Mouse (Mus musculus): Measurements from ENCODE around the gene B4galt4.
A peak's percentile ranks its signal among the peaks of the same experiment; 100 is the strongest.
"Not testable (repeated sequence)": the region's sequence is repeated elsewhere in the genome, so short reads cannot be mapped to it uniquely, and the experiment has no call there.

Gene B4galt4

GRCm38 (mm10) chr16:38742113-38742658 is at the start of gene B4galt4:
TSS of gene B4galt4 (plus strand) at chr16:38742264.
- ATAC-seq (ENCODE audit: insufficient number of reproducible peaks, low FRiP score, low TSS enrichment), result peak; percentile 88

DNA sequence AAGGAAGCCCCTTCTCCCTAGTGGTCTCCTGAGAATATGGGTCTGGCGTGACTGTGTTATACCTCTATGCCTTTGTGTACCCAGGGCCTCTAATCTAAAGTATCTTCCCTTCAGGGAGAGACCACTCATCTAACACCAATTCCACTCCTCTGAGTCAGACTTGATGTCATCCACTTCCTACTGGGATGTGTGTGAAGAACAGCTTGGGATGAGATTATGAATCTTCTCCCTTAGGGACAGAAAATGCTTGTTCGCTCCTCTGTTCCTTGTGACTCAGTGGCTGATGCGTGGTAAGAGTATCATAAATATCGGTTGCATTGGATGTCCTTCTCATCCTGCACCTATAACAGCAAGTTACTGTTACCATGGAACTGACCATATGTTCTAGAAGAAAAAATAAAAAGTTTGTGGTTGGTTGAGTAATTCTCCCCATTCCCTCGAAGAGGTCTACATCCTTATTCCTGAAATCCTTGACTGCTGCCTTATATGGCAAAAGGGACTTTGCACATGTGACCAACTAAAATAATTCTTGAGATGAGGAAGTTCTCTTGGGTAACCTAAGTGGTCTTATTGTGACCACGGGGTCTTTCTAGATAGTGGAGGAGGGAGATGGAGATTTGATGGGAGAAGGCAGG is 47.0 kb upstream of the B4galt4 start:
- no peak for ATAC-seq (ENCODE audit: insufficient number of reproducible peaks, low FRiP score, low TSS enrichment)

DNA sequence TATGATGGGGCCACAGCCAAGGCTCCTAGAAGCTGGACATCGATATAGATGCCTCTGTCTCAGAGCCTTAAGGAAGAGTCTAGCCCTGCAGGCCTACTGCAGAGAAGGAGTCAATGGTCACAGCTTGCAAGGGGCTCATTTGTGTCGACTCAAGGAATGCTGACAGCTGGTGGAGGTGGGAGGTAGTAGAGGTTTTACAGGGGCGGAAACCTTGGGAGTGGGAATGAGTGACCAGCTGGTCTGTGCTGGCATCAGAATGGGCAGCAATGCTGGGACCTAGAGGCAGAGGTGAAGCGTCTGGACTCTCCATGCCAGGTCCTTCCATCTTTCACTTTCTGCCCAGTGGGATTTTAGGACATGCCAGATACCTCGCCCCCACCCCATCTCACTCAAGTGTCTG is 46.5 kb upstream of the B4galt4 start:
- no peak for ATAC-seq (ENCODE audit: insufficient number of reproducible peaks, low FRiP score, low TSS enrichment)

- no peak for ATAC-seq (ENCODE audit: insufficient number of reproducible peaks, low FRiP score, low TSS enrichment)
Measured at GRCm38 (mm10) chr16:38697611-38698010, 44.5 kb upstream of the B4galt4 start.

DNA sequence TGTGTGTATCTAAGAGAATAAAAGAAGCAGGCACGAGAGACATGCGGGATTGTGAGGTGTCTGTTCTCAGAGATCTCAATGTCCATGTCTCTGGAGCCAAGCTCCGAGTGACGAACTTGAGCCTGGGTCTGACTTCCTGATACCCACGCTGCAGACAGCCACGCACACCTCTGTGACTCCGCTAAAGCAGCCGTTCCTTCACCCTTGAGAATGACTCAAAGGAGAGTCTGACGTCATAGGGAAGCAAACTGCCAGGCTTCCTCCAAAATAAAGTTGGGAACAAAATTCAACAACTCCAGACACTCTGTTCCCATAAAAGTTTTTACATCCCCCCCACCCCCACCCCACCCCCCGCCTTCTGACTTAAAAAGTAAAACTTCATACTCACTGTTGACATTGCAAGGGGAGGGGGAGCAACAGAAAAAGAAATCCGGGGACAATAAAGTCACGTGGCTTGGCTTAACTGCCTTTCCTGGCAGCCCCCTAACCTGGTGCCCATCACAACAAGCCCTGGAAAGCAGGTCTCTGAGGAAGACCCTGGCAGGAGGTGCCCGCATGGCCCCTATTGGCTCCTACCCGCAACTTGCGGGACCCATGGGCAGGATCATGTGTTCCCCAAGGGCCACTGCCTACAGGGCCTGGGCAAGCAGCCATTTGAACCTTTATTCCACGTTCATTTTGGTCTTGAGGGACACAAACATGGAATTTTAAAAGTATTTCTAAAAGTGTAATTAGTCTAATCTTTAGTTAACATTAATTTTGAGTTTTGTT is 41.5 kb upstream of the B4galt4 start:
- ATAC-seq (ENCODE audit: insufficient number of reproducible peaks, low FRiP score, low TSS enrichment), result no peak

DNA sequence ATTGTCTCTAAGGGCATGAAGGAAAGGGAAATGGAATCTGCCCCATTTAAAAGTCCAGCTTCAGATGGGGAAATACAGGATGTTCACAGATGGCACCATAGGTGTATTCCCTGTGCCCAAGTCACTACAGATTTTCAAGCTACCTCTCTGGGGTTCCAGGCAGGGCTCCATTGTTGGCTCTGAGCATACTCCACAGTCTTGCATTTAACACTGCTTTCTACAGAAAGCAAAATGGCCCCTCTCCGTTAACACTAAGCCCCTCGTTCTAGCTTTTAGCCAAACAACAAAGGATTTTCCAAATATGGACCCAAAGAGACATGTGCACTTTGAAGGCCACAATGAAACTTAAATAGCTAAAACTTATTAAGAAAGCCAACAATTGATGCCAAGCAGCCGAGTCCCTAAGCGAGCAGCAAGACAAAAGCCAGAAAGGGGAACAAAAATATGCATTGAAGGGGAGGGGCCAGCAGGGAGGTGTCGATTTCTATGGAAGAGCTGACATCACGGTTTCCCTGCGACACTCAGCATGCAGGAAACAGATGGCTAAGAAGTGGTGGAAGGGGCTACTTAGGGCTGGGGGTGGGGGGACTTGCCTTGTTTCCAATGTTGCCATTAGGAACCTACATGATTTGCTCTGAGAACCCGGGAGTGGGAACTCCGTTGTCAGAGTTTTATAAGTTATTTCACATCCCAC is 40.4 kb upstream of the B4galt4 start:
- ATAC-seq (ENCODE audit: insufficient number of reproducible peaks, low FRiP score, low TSS enrichment), result no peak

DNA sequence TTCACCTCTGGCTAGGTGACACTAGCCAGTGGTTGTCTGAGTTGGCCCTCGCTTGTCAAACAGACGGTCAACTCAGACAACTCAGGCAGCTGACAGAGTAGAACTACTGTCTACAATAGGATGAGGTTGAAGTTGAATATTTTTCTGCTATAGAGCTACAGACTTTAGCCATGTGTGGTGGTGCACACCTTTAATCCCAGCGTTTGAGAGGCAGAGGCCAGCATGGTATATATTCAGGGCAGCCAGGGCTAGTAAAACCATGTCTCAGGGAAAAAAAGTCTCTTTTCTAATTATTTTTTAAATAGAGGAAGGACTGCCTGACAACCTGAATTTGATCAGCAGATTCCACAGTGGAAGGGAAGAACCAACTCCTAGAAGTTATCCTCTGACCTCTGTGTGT is 39.7 kb upstream of the B4galt4 start:
- no peak for ATAC-seq (ENCODE audit: insufficient number of reproducible peaks, low FRiP score, low TSS enrichment)

GRCm38 (mm10) chr16:38703501-38703900 is 38.6 kb upstream of the B4galt4 start:
- no peak for ATAC-seq (ENCODE audit: insufficient number of reproducible peaks, low FRiP score, low TSS enrichment)

- no peak for ATAC-seq (ENCODE audit: insufficient number of reproducible peaks, low FRiP score, low TSS enrichment)
Measured at GRCm38 (mm10) chr16:38705531-38706281, 36.4 kb upstream of the B4galt4 start.

- ATAC-seq (ENCODE audit: insufficient number of reproducible peaks, low FRiP score, low TSS enrichment), result no peak
Measured at GRCm38 (mm10) chr16:38706782-38707181, 35.3 kb upstream of the B4galt4 start.

DNA sequence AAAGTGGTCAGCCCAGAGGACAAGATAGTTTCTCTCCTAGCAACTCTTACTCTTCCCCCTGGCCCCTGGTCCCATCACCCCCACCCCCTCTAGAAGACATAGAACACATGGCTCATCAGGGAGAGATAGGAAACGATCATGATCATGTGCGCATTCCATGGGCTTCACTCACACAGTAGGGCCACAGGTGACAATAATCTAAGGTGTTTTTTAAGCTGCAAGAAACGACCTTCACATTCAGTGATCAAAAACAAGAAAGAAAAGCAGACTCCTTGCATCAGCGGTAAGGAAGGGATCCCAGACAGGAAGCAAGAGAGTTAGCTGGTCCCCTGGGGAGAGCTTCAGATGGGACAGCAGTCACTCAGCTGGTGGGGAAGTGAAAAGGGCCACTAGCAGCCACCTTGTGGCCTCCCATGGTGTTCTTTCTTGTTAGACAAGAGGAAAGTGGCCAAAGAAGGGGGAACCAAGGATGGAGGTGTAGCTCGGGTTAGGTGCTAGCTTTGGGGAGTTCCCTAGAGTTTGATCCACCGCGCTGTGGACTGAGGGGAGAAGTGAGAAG is 33.0 kb upstream of the B4galt4 start:
- no peak for ATAC-seq (ENCODE audit: insufficient number of reproducible peaks, low FRiP score, low TSS enrichment)

- no peak for ATAC-seq (ENCODE audit: insufficient number of reproducible peaks, low FRiP score, low TSS enrichment)
Measured at GRCm38 (mm10) chr16:38711245-38711644, 30.8 kb upstream of the B4galt4 start.

DNA sequence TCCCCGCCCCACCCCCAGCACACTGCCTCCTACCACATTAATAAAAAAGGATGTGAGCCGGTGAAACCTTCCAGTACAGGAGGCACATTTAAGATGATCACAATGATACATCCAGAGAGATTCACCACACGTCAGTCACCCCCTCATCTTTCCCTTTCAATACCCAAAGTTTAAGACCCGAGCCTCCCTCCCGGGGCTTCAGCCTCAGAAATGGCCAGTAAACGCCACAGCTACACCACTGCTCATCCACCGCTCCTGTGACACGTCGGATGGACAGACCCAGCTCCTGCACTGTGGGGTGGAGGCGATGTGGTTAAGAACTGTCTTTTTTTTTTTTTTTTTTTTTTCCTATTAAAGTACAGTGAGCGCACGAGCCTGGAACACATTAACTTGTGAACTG is 30.0 kb upstream of the B4galt4 start:
- no peak for ATAC-seq (ENCODE audit: insufficient number of reproducible peaks, low FRiP score, low TSS enrichment)

DNA sequence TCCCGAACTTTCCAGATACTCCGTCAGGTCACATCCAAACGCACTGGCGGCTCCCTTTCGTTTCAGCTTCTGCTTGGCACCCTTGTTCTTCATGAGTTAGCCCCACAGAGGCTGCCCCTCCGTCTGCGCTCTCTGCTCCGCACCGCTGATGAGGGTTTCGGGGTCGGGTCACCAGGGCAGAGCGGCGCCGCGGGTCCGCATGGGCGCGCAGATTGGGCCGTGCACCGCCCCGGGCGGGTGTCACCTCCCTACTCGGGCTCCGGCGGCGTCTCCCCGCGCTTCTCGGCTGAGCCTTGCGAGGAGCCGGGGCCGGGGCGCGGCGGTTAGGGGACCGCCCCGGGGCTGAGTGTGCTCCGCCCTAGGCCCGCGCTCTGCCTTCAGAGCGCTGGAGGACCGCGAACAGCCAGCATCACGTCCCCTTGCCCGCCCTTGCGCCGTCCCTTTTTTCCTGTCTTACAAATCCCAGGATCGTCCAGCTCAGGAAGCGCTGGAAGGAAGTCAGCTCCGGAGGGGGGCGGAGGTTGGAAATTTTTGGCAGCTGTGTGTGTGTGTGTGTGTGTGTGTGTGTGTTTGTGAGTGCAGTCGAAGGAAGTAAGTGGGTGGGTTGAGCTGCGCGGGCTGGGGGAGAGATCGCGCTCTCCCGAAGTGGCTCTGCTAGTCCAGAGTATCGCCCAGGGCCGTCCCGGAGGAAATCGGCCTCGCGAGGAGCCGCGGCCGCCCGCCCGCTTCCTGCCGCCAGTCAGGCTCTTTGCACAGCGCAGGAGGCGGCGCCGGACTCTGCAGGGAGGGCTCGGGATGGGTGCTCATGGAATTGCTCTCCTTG is 29.3 kb upstream of the B4galt4 start, which contains the start of gene Arhgap31:
Gene Arhgap31 (minus strand): TSS at position 694 of the 823 bp plus-strand sequence.
- peak; percentile 85 for ATAC-seq (ENCODE audit: insufficient number of reproducible peaks, low FRiP score, low TSS enrichment)

DNA sequence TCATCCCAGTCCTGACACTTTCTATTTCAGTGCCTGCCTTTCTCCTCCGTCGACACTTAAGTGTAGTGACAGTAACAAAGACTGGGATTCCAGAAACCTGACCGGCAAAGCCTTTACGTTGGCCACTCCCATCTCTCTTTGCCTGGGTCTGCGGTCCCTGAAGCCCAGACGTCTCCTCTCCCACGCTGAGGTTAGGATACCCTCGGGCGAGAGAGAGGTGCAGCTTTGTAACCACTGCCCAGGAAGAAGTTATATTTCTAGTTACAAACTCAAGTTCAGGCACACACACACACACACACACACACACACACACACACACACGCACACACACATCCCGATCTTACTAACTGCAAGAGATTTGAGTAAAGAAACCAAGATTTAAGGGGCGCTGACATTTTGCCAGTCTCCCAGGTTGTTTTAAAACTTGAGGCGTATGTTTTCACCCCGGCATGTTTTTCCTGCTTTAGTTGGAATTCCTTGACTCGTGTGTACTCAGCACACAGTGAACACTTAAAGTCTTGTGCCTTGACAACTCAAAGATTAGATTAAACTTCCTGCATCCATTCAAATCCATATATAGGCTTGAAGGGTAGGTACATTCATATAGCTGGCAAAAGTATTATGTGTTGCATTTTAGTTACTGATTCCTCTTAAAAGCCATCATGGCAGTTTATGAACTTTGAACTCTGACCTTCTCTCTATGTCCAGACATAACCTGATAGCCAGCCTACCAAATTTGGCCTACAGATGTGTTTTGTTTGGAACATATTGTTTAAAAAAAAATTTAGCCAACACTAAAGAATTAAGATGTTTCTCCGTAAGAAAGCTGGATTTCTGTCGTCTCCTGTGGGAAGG is 28.4 kb upstream of the B4galt4 start:
- ATAC-seq (ENCODE audit: insufficient number of reproducible peaks, low FRiP score, low TSS enrichment), result no peak

GRCm38 (mm10) chr16:38714259-38714526 is 27.9 kb upstream of the B4galt4 start:
- not testable (repeated sequence) for ATAC-seq (ENCODE audit: insufficient number of reproducible peaks, low FRiP score, low TSS enrichment)

DNA sequence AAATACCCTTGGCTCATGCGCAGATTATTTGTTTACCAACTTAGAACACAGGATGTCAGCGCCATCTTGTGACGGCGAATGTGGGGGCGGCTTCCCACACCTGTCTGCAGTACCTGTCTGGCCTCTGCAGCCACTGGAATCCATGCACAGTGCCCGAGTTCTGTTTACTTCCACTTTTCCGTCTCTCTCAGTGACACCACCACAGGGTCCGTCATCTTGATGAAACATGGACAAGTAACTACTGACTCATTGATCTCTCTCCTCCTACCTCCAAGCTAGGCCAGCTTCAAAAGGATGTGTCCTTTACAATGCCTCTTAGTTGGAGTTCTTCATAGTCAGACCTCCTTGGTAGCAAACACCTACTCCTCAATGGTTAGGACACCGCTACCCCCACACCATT is 20.7 kb upstream of the B4galt4 start:
- ATAC-seq (ENCODE audit: insufficient number of reproducible peaks, low FRiP score, low TSS enrichment), result no peak

DNA sequence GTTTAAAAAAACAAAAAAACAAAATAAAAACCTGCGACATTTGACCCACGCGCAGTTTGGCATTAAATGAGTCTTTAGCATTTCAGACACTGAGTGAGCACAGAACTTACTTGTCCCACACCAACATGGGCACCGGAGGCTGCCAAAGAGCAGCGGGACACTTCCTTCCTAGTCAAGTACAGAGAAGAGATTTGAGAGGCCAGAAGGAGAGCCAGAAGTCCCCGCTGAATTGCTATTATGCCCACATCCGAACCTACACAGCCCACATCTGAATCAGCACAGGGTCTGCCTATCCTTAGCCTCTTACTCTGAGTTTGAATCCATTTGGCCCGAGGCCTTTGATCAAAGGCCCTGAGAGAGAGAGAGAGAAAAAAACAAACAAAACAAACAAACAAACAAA is 17.8 kb upstream of the B4galt4 start:
- no peak for ATAC-seq (ENCODE audit: insufficient number of reproducible peaks, low FRiP score, low TSS enrichment)

GRCm38 (mm10) chr16:38724974-38725373 is 17.1 kb upstream of the B4galt4 start:
- no peak for ATAC-seq (ENCODE audit: insufficient number of reproducible peaks, low FRiP score, low TSS enrichment)
